Mouse (Mus musculus): ENCODE measurements around the gene Gas7. TPM values are rescaled to one million over a fixed set of nuclear protein-coding genes. Genes with fewer than 3 reads are reported as not detected.

Gas7 gene
- polyA plus RNA-seq, 1 experiment from 2014 or later = 3.5 TPM

GRCm38 (mm10) chr11:67546582-67546981 lies 91.3 kb downstream of the Gas7 start:
- Histone ChIP-seq H3K4me1 (peaks cover 4% of the 10 kb centered on the region; the same call in 1 of the 2 replicates), H3K36me3 (no peaks in the 10 kb centered on the region), H3K9ac (replicated peaks) (no peak overlapping the region), H3K27ac (replicated peaks) (no peak overlapping the region), H3K4me3 (no peak overlapping the region), H3K4me2 (replicated peaks) (no peak overlapping the region), H3K9me3 (no peaks in the 10 kb centered on the region), H3K27me3 (no peaks in the 10 kb centered on the region)
- 42% methylated on average over 5 of the region's 5 CpGs for WGBS
- no peak for ATAC-seq (ENCODE audit: low FRiP score, low read depth)

- no peak overlapping the region for H3K4me3 ChIP-seq
- 93% methylated on average over 4 of the region's 4 CpGs for WGBS
- no peaks in the 10 kb centered on the region for H3K27me3 ChIP-seq
- no peak for ATAC-seq (ENCODE audit: low FRiP score, low read depth)
- H3K9ac ChIP-seq (replicated peaks) = no peak overlapping the region
- no peaks in the 10 kb centered on the region for H3K9me3 ChIP-seq
- H3K36me3 ChIP-seq = no peaks in the 10 kb centered on the region
- H3K27ac ChIP-seq (replicated peaks) = no peak overlapping the region
- peaks cover 4% of the 10 kb centered on the region; the same call in 1 of the 2 replicates for H3K4me1 ChIP-seq
- no peak overlapping the region for H3K4me2 ChIP-seq (replicated peaks)
These were observed 94.1 kb downstream of the Gas7 start for GRCm38 (mm10) chr11:67549306-67549705.

- Histone ChIP-seq H3K9ac (replicated peaks) (no peak overlapping the region), H3K4me3 (no peak overlapping the region), H3K27ac (replicated peaks) (no peak overlapping the region), H3K4me2 (replicated peaks) (no peak overlapping the region), H3K36me3 (no peaks in the 10 kb centered on the region), H3K27me3 (no peaks in the 10 kb centered on the region), H3K9me3 (no peaks in the 10 kb centered on the region), H3K4me1 (peaks cover 4% of the 10 kb centered on the region; the same call in 1 of the 2 replicates)
- no peak for ATAC-seq (ENCODE audit: low FRiP score, low read depth)
- WGBS = 84% methylated on average over 13 of the region's 13 CpGs
These were observed 94.7 kb downstream of the Gas7 start for GRCm38 (mm10) chr11:67549762-67550488.

- no peak overlapping the region for H3K27ac ChIP-seq (replicated peaks)
- 93% methylated on average over 8 of the region's 8 CpGs for WGBS
- no peaks in the 10 kb centered on the region for H3K36me3 ChIP-seq
- ATAC-seq (ENCODE audit: low FRiP score, low read depth) = no peak
- H3K4me1 ChIP-seq = no peaks in the 10 kb centered on the region
- H3K4me3 ChIP-seq = no peak overlapping the region
- no peaks in the 10 kb centered on the region for H3K27me3 ChIP-seq
- no peaks in the 10 kb centered on the region for H3K9me3 ChIP-seq
- no peak overlapping the region for H3K4me2 ChIP-seq (replicated peaks)
- H3K9ac ChIP-seq (replicated peaks) = no peak overlapping the region
These were observed 97.2 kb downstream of the Gas7 start for GRCm38 (mm10) chr11:67552400-67552799.

- H3K9ac ChIP-seq (replicated peaks) = no peak overlapping the region
- no peak overlapping the region for H3K4me3 ChIP-seq
- H3K9me3 ChIP-seq = no peaks in the 10 kb centered on the region
- ATAC-seq (ENCODE audit: low FRiP score, low read depth) = no peak
- peaks cover 10% of the 10 kb centered on the region for H3K4me1 ChIP-seq
- 93% methylated on average over 6 of the region's 6 CpGs for WGBS
- H3K27me3 ChIP-seq = no peaks in the 10 kb centered on the region
- no peak overlapping the region for H3K27ac ChIP-seq (replicated peaks)
- H3K36me3 ChIP-seq = no peaks in the 10 kb centered on the region
- no peak overlapping the region for H3K4me2 ChIP-seq (replicated peaks)
These were observed 99.0 kb downstream of the Gas7 start for GRCm38 (mm10) chr11:67554276-67554675.

- Histone ChIP-seq H3K4me3 (no peak overlapping the region), H3K27me3 (no peaks in the 10 kb centered on the region), H3K9me3 (no peaks in the 10 kb centered on the region), H3K4me2 (replicated peaks) (no peak overlapping the region), H3K27ac (replicated peaks) (no peak overlapping the region), H3K9ac (replicated peaks) (no peak overlapping the region), H3K4me1 (peaks cover 11% of the 10 kb centered on the region), H3K36me3 (no peaks in the 10 kb centered on the region)
- WGBS = 77% methylated on average over 3 of the region's 3 CpGs
- no peak for ATAC-seq (ENCODE audit: low FRiP score, low read depth)
These were observed 101.1 kb downstream of the Gas7 start for GRCm38 (mm10) chr11:67556360-67556759.

- H3K4me3 ChIP-seq = no peak overlapping the region
- H3K9ac ChIP-seq (replicated peaks) = no peak overlapping the region
- H3K27me3 ChIP-seq = no peaks in the 10 kb centered on the region
- no peak overlapping the region for H3K4me2 ChIP-seq (replicated peaks)
- H3K4me1 ChIP-seq = peaks cover 11% of the 10 kb centered on the region
- H3K27ac ChIP-seq (replicated peaks) = no peak overlapping the region
- no peaks in the 10 kb centered on the region for H3K36me3 ChIP-seq
- H3K9me3 ChIP-seq = no peaks in the 10 kb centered on the region
- WGBS = 30% methylated on average over 9 of the region's 9 CpGs
- ATAC-seq (ENCODE audit: low FRiP score, low read depth) = 0 out of 2 replicates have a peak, but pooled peaks have one; percentile 41
These were observed 103.7 kb downstream of the Gas7 start for GRCm38 (mm10) chr11:67558772-67559448.

GRCm38 (mm10) chr11:67559522-67559921 lies 104.3 kb downstream of the Gas7 start:
- peaks cover 11% of the 10 kb centered on the region for H3K4me1 ChIP-seq
- no peak overlapping the region for H3K4me2 ChIP-seq (replicated peaks)
- H3K36me3 ChIP-seq = no peaks in the 10 kb centered on the region
- no peaks in the 10 kb centered on the region for H3K9me3 ChIP-seq
- 86% methylated on average over 5 of the region's 5 CpGs for WGBS
- H3K9ac ChIP-seq (replicated peaks) = no peak overlapping the region
- no peak overlapping the region for H3K4me3 ChIP-seq
- ATAC-seq (ENCODE audit: low FRiP score, low read depth) = no peak
- no peak overlapping the region for H3K27ac ChIP-seq (replicated peaks)
- no peaks in the 10 kb centered on the region for H3K27me3 ChIP-seq

GRCm38 (mm10) chr11:67561631-67562030 lies 106.4 kb downstream of the Gas7 start:
- no peaks in the 10 kb centered on the region for H3K36me3 ChIP-seq
- no peak overlapping the region for H3K27ac ChIP-seq (replicated peaks)
- H3K27me3 ChIP-seq = no peaks in the 10 kb centered on the region
- no peak for ATAC-seq (ENCODE audit: low FRiP score, low read depth)
- H3K4me2 ChIP-seq (replicated peaks) = no peak overlapping the region
- H3K4me1 ChIP-seq = peaks cover 16% of the 10 kb centered on the region
- 51% methylated on average over 4 of the region's 4 CpGs for WGBS
- no peaks in the 10 kb centered on the region for H3K9me3 ChIP-seq
- no peak overlapping the region for H3K9ac ChIP-seq (replicated peaks)
- no peak overlapping the region for H3K4me3 ChIP-seq

- Histone ChIP-seq H3K36me3 (no peaks in the 10 kb centered on the region), H3K27ac (replicated peaks) (no peak overlapping the region), H3K9ac (replicated peaks) (no peak overlapping the region), H3K27me3 (no peaks in the 10 kb centered on the region), H3K4me2 (replicated peaks) (no peak overlapping the region), H3K9me3 (no peaks in the 10 kb centered on the region), H3K4me1 (peaks cover 16% of the 10 kb centered on the region), H3K4me3 (no peak overlapping the region)
- ATAC-seq (ENCODE audit: low FRiP score, low read depth) = no peak
- 66% methylated on average over 5 of the region's 5 CpGs for WGBS
These were observed 107.9 kb downstream of the Gas7 start for GRCm38 (mm10) chr11:67563141-67563540.

GRCm38 (mm10) chr11:67564003-67564637 lies 108.9 kb downstream of the Gas7 start:
- WGBS = 87% methylated on average over 8 of the region's 8 CpGs
- ATAC-seq (ENCODE audit: low FRiP score, low read depth) = no peak
- H3K36me3 ChIP-seq = no peaks in the 10 kb centered on the region

GRCm38 (mm10) chr11:67565512-67565911 lies 110.3 kb downstream of the Gas7 start:
- no peaks in the 10 kb centered on the region for H3K36me3 ChIP-seq
- no peak overlapping the region for H3K4me2 ChIP-seq (replicated peaks)
- no peak overlapping the region for H3K9ac ChIP-seq (replicated peaks)
- H3K4me3 ChIP-seq = no peak overlapping the region
- H3K27me3 ChIP-seq = no peaks in the 10 kb centered on the region
- 66% methylated on average over 4 of the region's 4 CpGs for WGBS
- H3K4me1 ChIP-seq = peaks cover 6% of the 10 kb centered on the region
- H3K9me3 ChIP-seq = no peaks in the 10 kb centered on the region
- no peak overlapping the region for H3K27ac ChIP-seq (replicated peaks)
- ATAC-seq (ENCODE audit: low FRiP score, low read depth) = no peak

More at GRCm38 (mm10) chr11:67564003-67564637, 108.9 kb downstream of the Gas7 start:
- Histone ChIP-seq H3K9ac (replicated peaks) (no peak overlapping the region), H3K27ac (replicated peaks) (no peak overlapping the region), H3K4me1 (peaks cover 8% of the 10 kb centered on the region; the same call in 1 of the 2 replicates), H3K27me3 (no peaks in the 10 kb centered on the region), H3K4me3 (no peak overlapping the region), H3K9me3 (no peaks in the 10 kb centered on the region), H3K4me2 (replicated peaks) (no peak overlapping the region)
